Mouse (Mus musculus) fat pad, adult 2 months (tissue): ENCODE results near the gene Asgr1.
"Not testable (repeated sequence)": the region's sequence is repeated elsewhere in the genome, so short reads cannot be mapped to it uniquely, and the experiment has no call there.

Experiments
- DNase-seq: peaks from one replicate; pipeline ENCODE4 v3.0.0-alpha.2; 2011; ENCODE audit warnings: low read depth, low spot score; ENCODE audit errors: extremely low read depth

The Asgr1 gene

DNA sequence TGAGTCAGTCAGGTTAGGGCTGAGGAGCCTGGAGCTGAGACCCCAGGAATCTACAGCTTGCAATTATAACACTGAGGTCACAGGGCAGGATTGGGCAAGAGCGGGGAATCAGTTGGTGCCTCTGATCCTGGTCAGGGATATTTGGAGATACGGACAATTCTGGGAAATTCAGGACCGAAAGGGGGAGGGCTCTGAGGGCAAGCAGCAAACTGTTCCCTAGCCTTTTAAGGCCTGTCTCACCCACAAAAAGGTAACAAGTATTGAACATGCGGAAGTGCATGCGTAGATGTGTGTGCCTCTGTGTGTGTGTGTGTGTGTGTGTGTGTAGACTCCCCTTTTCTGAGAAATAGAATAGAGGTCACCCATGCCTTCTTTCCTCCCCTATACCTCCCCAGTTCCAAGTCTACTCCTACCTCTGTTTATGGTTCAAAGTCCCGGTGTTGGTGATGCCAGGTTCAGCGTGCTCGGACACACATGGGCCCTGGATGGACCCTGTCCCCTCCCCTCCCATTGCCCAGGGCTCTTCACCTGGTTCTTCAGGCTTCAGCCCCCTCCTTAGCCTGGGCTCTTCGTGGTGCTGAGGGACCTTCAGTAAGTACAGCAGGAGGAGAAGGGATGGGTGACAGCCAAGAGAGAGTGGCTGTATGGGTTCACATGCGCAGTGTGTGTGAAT, at the start of gene Asgr1:
Asgr1 (plus strand) TSS at position 188 of the 673 bp plus-strand sequence.
- no peak for DNase-seq

DNA sequence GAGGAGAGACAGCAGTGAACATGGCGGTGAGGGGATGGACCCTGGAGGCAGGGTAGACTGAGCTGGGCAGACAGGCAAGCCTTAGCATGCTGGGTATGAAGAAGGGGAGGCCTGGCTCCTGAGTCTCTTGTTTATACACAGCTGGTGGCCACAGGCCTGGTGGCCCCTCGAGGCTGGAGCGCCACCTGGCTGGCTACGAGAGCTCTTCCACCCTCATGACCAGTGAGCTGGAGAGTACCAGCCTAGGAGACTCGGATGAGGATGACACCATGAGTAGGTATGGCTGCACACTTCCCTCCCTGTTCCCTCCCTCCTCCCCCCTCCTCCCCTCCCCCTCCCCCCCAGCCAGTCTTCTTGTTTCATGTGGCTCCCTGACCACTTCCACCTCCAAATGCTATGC, 48.4 kb upstream of the Asgr1 start:
- DNase-seq, result no peak

DNA sequence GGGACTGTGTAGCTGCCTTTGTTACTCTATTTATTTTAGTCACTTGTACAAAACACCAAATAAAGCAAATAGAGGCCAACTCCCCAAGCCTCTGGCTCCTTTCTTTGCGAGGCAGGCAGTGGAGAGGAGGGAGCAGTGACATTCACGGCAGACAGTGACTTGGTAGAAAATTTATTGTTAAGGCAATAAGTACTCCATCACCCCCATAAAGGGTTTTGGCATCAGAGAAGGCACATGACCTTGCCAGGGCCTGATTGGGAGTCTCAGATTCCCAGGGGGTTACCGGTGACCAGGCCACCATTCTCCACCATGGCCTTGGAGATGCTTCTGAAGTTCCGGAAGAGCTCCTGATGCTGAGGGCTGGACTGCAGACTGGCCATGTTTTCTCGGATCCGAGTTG, 43.9 kb upstream of the Asgr1 start:
- no peak for DNase-seq

DNA sequence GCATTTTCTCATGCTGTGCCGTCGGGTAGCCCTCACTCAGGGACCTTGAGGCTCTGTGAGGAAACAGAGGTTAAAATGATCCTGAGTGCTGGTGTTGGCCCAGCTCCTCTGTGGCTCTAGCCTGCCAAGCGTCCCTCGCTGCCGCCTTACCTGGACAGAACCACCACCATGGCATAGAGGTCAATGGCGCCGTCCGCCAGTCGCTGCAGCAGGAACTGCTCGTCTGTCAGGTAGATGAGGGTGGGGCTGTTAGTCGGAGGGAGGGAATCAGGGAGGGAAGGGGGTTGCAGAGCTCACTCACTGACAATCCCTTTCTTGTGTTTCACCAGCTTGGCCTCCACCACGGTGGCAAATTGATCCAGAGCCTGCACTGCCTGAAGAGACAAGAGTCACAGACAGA, 43.3 kb upstream of the Asgr1 start:
- no peak for DNase-seq

- no peak for DNase-seq
These were observed 42.9 kb upstream of the Asgr1 start for GRCm38 (mm10) chr11:70010961-70011360.

DNA sequence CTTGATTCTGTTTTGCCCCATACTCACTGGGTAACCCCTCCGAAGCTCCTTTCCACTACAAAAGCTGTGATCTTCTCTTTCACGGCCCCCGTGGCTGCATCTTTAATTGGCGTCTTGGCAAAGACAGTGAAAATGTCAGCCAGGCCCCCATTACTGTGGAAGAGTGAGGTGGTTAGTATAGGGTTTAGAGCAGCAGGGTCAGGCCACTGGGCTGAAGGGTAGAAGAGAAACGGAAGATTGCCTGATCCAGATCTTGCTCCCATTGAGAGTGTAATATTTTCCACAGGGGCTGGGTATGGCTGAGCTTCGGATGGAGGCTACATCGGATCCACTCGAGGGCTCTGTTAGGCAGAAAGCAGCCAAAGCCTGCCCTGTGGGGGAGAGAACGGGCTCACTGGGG, 41.0 kb upstream of the Asgr1 start:
- no peak for DNase-seq

GRCm38 (mm10) chr11:70013408-70013807, 40.5 kb upstream of the Asgr1 start:
- no peak for DNase-seq

DNA sequence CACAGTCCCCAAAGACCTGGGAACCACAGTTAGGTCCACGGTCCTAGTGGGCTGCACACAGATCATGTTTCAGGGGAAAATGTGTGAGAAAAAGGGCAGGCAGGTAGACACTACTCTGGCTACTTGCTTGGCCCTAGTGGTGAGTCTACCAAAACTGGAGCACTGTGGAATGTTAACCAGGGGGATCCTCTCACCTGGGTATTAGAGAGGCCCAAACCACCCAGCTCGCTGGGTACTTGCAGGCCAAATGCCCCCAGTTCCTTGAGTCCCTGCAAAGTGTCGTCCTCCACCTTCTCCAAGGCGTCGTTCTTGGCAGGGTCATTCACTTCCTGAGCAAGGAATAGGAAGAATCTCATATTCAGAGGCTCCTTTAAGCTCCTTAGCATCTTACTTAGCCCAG, 39.8 kb upstream of the Asgr1 start:
- DNase-seq, result no peak

- no peak for DNase-seq
These were observed 38.9 kb upstream of the Asgr1 start, which contains the start of gene Acadvl for GRCm38 (mm10) chr11:70014880-70015558. TSS of gene Acadvl (minus strand) at chr11:70015411.

GRCm38 (mm10) chr11:70015677-70016076, 38.2 kb upstream of the Asgr1 start:
- DNase-seq, result no peak

- DNase-seq, result not testable (repeated sequence)
These were observed 37.7 kb upstream of the Asgr1 start for GRCm38 (mm10) chr11:70016177-70016576.

DNA sequence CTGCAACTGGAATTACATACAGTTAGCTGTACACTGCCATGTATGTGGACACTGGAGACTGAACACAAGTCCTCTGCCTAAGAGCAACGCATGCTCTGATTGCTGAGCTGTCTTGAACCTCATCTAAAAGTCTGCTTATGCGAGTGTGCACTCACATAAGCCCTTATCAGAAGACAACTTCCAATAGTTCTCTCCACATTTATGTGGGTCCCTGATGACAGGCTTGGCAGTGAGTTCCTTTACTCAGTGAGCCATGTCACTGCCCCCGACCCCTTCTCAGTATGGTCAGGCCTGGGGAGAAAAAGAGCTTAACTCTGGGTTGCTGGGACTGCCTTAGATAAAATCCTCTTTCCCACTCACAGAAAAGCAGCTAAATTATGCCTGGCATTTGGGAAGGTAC, 37.2 kb upstream of the Asgr1 start, which contains the start of gene Dlg4:
Dlg4 (plus strand) TSS at position 274 of the 400 bp plus-strand sequence.
- no peak for DNase-seq

GRCm38 (mm10) chr11:70017199-70017767, 36.6 kb upstream of the Asgr1 start:
- no peak for DNase-seq

DNA sequence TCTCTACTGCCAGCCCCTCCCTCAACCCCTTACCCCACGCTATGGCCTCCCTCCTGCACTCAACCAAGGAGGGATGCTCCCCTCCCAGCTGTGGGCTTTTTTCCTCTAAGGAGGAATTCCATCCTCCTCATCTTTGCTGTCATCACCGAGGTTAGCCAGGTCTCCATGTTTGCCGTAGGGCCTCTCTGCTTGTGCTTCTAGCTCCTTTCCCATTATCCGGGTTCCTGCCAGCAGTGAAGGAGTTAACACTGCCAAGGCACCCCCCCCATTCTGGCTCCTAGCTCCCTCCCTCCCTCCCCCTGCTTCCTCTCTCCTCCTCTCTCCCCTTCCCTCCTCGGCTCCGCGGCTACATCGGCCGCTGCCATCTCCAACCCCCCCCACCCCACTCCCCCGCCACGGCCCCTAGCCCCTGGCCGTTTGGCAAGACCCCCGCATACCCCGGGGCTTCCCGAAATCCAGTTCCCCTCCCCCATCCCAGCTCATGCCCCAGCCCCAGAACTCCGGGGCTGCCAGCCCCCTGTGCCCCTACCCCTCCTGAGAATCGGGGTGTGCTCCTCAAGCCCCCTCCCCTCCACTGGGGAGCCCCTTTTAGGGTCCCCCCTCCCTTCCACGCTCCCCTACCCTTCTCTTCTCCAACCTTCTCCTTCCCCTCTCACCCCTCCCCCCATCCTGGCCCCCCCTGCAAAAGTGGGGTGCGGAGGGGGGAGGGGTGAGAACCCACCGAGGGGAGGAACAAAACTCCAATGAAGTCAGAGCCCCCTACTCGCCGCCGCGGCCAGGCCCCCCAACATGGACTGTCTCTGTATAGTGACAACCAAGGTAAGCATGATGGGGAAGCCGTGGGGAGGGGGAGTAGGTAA, 35.5 kb upstream of the Asgr1 start:
- DNase-seq, result no peak

DNA sequence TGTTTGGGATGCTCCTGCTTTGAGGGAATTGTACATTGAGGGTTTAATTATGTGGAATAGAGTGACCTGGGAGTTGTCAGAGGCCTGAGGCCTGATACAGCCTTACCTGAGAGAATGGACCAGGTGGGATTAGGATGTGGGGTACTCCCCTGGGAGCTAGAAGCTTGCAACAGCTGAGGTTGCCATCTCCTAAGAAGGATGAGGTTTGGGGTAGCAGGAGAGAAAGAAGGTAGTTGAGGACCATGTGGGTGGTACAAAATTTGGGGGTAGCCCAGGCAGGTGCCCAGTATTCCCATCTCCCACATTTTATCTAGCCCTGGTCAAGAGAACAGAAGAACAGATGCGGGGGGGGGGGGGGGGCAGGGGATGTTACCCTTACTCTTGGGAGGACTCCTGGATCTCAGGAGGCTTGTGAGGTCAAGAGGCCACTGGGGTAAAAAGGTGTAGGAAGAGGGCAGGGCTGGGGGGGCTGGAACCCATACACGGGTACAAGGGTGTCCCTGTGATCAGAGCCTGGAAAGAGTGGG, 34.3 kb upstream of the Asgr1 start:
- no peak for DNase-seq

DNA sequence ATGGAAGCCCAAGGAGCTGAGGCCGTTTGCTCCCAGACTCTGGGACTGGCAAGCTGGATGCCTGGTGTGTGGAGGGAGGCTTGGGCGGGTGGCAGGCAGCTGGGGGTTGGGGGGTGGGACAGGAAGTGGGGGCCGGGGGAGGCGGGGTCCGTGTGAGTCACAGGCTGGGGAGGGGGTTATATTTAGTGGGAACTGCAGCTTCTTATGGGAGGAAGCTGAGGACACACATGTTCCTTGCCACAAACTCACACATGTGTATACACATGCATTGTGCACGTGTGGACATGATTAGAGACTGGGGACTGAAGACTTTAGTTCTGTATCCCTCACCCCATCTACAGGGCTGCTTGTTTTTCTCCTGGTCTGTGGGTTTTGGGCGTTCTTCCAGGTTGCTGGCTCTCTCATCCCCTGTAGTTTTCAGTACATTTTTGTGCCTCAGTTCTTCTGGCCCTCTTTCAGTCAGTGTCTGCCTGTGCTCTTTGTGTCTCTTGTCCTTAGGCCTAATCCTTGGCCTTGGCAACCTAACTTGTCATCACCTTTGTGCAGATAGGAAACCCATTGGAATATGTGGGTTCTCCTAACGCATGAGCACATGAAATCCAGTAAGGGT, 33.8 kb upstream of the Asgr1 start:
- DNase-seq, result no peak

DNA sequence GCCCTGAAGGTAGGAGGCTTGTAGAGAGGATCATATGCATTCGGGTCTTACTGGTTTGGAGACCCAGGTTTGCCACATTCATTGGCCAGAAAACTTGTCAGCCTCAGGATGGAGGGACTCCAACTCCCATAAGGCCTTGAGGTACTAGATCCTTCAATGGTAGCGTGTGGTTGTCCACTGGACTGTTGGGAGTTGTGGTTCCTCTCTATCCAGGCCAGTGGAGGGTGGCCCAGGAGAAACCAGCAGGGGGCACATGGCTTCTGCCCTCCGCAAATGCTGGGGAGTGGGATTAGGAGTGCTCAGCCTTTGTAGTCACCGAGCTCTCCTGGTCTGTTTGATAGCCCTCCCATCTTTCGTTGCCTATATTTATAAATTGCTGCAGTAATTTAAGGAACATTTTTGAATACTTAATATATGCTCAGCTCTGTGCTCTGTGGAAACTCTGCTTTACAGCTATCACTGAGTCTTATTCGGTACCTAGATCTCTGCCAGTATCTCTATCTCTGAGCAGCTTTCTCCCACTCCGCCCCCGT, 33.1 kb upstream of the Asgr1 start:
- peak; percentile 36 for DNase-seq

- peak; percentile 31 for DNase-seq
These were observed 32.4 kb upstream of the Asgr1 start for GRCm38 (mm10) chr11:70021264-70022132.

- DNase-seq, result no peak
These were observed 30.3 kb upstream of the Asgr1 start for GRCm38 (mm10) chr11:70023481-70024150.
